Mouse (Mus musculus) brain, adult 10 weeks (tissue): Measurements from ENCODE around the gene Degs1. TPM values are rescaled to one million over a fixed set of nuclear protein-coding genes. Genes with fewer than 3 reads are reported as not detected.

ENCODE experiments used
- polyA plus RNA-seq: library from polyadenylated mRNA; stranded (reverse); fragments of 350-450 nt; fragmentation: Illumina TruSeq; extraction: RNeasy Lipid Tissue Mini Kit (QIAGEN cat#74804); gene quantifications from one replicate; pipeline ENCODE4 v1.2.3, GENCODE M21; 2015; ENCODE audit warnings: low read depth, low replicate concordance

The Degs1 gene
- polyA plus RNA-seq: 118 TPM

DNA sequence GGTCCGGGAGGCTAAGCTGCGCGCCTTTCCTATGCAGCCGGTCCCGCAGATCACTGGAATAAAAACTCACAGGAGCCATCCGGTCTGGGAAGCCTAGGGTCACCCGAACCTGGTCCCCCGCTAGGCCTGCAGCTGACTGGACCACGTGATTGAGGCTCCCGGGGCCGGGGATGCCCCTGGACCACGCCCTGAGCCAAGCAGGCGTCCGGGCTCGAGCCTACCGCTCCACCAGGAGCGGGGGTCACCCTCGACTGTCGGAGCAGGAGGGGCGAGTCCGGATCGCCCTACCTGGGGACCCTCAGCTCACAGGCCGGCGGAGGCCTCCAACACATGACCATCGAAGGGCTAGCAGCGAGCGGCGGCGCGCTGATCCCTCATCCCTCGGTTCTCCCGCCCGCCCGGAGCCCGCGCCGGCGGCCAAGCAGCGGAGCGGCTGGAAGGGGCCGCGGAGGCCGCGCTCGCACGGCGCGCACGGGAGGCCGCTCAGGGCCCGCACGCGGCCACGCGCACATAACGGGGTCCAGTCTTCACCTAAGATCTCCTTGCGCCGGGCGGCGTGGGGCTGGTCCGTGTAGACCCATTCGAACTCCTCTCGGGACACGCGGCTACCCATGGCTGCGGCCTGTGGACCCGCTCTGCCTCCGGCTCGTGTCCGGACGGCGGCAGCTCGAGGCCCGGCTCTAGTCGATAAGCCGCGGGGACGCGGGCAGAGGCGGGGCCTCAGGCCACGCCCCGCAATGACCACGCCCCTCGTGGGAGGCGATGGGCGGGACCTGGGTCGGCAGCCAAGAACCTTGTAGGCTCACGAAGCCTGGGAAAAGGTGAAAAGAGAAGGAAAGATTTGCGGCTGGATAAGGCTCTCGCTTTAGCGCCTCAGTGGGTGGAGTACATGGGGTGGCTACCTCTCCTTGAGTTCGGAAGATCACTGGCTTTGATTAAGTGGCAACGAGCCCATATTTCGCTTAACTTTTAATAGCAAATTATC, at the start of gene Degs1:
Degs1 (minus strand) TSS at position 714 of the 985 bp plus-strand sequence.

Other genes starting within 250 kb of the Degs1 start
- 128 TPM for gene Srp9, start 158.1 kb downstream of the Degs1 start, polyA plus RNA-seq
- not detected for gene Vmn1r1, start 118.3 kb downstream of the Degs1 start, polyA plus RNA-seq
- 31.2 TPM for gene Fbxo28, start 58.8 kb upstream of the Degs1 start, polyA plus RNA-seq
- 13.3 TPM for gene Trp53bp2, start 126.4 kb upstream of the Degs1 start, polyA plus RNA-seq
- gene Capn2, start 234.8 kb upstream of the Degs1 start, polyA plus RNA-seq: 57.9 TPM